Mouse (Mus musculus) lung, adult 2 months (tissue): ENCODE data around the gene Cacna1h. TPM values are rescaled to one million over a fixed set of nuclear protein-coding genes. Genes with fewer than 3 reads are reported as not detected.

Experiments used
- DNase-seq: peaks from one replicate; pipeline ENCODE4 v3.0.0; 2022
- H3K4me1 ChIP-seq: fragments of 200-500 bp; 2 replicates; pipeline ENCODE4 v1.6.1; 2011; ENCODE audit warnings: low read length; ENCODE audit not compliant: control insufficient read depth, insufficient read depth
- H3K4me3 ChIP-seq: fragments of 200-500 bp; replicated peaks from 2 replicates; pipeline ENCODE3; 2011; ENCODE audit warnings: low read depth, mild to moderate bottlenecking, control low read depth, low read length; ENCODE audit errors: extremely low read depth
- CTCF ChIP-seq: fragments of 200-500 bp; IDR thresholded peaks from 2 replicates; pipeline ENCODE4 v1.5.1; 2011; ENCODE audit warnings: mild to moderate bottlenecking, low read length, control low read depth; ENCODE audit not compliant: insufficient read depth
- POLR2A ChIP-seq: fragments of 200-500 bp; IDR thresholded peaks from 2 replicates; pipeline ENCODE4 v1.6.1; 2011; ENCODE audit warnings: low read depth, mild to moderate bottlenecking, control low read depth, low read length, borderline replicate concordance; ENCODE audit errors: extremely low read depth
- WGBS: fragments of 180-500 bp; shearing (Covaris S2); methylation state at CpG from one replicate; pipeline ENCODE4 v1.1.7; 2018; 5-methylcytosine and 5-hydroxymethylcytosine counted together
- polyA plus RNA-seq: library from polyadenylated mRNA; depleted of rRNA; stranded (reverse); fragments of >200 nt; gene quantifications from 2 replicates; pipeline ENCODE4 v1.2.3, GENCODE M21; 2012; rRNA removed

Gene Cacna1h
- polyA plus RNA-seq, 1 experiment, result 3.2 TPM

DNA sequence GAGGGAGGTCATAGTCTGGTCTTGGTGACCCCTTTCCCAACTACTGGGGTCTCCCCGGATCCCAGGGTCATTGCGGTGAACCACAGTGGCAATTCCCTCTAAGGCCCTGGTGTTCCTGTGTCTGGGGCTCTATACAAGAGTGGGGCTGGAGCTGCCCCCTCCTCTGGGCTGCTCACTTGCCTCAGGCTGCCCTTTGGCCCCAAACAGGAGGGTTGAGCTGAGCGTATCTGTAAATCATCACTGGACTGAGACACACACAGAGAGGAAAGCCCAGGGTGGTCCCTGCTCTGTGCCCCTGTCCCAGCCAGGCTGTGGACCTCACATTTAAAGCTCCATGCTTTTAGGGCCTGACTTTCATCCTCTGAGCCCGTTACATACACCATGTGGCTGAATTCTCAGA lies 95.4 kb downstream of the Cacna1h start:
- no peak for DNase-seq
- no peak overlapping the region for H3K4me3 ChIP-seq
- H3K4me1 ChIP-seq, result no peaks in the 10 kb centered on the region
- TF ChIP-seq POLR2A, result no peak
- TF ChIP-seq CTCF, result no peak
- WGBS, result 80% methylated on average over 4 of the region's 4 CpGs

- no peaks in the 10 kb centered on the region for H3K4me1 ChIP-seq
- peak; percentile 45 for DNase-seq
- 4% methylated on average over 8 of the region's 8 CpGs for WGBS
- H3K4me3 ChIP-seq, result no peak overlapping the region
- TF ChIP-seq CTCF (peak; percentile 86), POLR2A (no peak)
Observed at GRCm38 (mm10) chr17:25333943-25334342, 99.6 kb downstream of the Cacna1h start.

DNA sequence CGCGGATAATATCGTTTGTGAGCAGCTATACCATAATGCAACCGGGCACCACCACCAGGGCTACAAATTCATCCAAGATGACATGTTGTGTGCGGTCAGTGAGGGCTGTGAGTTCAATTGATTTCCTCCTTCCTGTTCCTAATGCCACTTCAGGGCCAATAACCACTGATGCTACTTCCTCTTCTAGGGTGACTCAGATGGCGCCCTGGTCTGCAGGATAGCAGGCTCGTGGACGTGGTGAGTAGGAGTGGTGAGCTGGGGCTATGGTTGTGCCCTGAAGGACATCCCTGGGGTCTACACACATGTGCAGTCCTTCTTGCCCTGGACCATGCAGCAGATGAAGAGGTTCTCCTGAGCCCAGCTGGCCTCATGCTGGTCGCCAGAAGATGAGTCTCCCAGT lies 101.3 kb downstream of the Cacna1h start:
- Histone ChIP-seq H3K4me3 (no peak overlapping the region), H3K4me1 (no peaks in the 10 kb centered on the region)
- TF ChIP-seq CTCF, result no peak
- TF ChIP-seq POLR2A, result no peak
- WGBS, result 48% methylated on average over 9 of the region's 9 CpGs
- no peak for DNase-seq

Other genes with a start within 250 kb of the Cacna1h start
- gene BC003965, start 249.2 kb downstream of the Cacna1h start, polyA plus RNA-seq, result 9.4 and 10.2 TPM in 2 replicates
- 29.8 and 32.0 TPM in 2 replicates for gene Unkl, start 245.4 kb downstream of the Cacna1h start, polyA plus RNA-seq
- gene Gnptg, start 193.7 kb downstream of the Cacna1h start, polyA plus RNA-seq, result 46.3 and 55.6 TPM in 2 replicates
- 16.9 TPM in 2 replicates for gene Tsr3, start 193.6 kb downstream of the Cacna1h start, polyA plus RNA-seq
- 23.8 and 28.3 TPM in 2 replicates for gene Baiap3, start 177.4 kb downstream of the Cacna1h start, polyA plus RNA-seq
- gene Ube2i, start 159.2 kb downstream of the Cacna1h start, polyA plus RNA-seq, result 138 and 178 TPM in 2 replicates
- 0.27 and 0.46 TPM in 2 replicates for gene Prss34, start 135.4 kb downstream of the Cacna1h start, polyA plus RNA-seq
- gene Prss28, start 125.1 kb downstream of the Cacna1h start, polyA plus RNA-seq, result not detected in 2 replicates
- not detected in 2 replicates for gene Prss29, start 115.1 kb downstream of the Cacna1h start, polyA plus RNA-seq
- gene Tpsab1, start 88.2 kb downstream of the Cacna1h start, polyA plus RNA-seq, result 0.27 and 0.32 TPM in 2 replicates
- gene Tpsb2, start 67.5 kb downstream of the Cacna1h start, polyA plus RNA-seq, result 6.4 and 6.5 TPM in 2 replicates
- 0.17 and 0.65 TPM in 2 replicates for gene Tpsg1, start 64.5 kb downstream of the Cacna1h start, polyA plus RNA-seq
- gene Tekt4, start 20.8 kb upstream of the Cacna1h start, polyA plus RNA-seq, result 11.4 and 11.9 TPM in 2 replicates
- gene Sstr5, start 63.5 kb upstream of the Cacna1h start, polyA plus RNA-seq, result 0.06 and 0.08 TPM in 2 replicates
- 0.49 and 0.62 TPM in 2 replicates for gene Sox8, start 136.9 kb upstream of the Cacna1h start, polyA plus RNA-seq
- 15.8 and 22.4 TPM in 2 replicates for gene Lmf1, start 145.3 kb upstream of the Cacna1h start, polyA plus RNA-seq